Mouse (Mus musculus) lung, embryonic 15.5 days (tissue): Measurements from ENCODE around the gene Gsx1. TPM values are rescaled to one million over a fixed set of nuclear protein-coding genes. Genes with fewer than 3 reads are reported as not detected.

Experiments used
- ATAC-seq: fragments of 200-750 bp; cut with Nextera tagmentation; 2 replicates; pipeline ENCODE4 v1.8.0; 2017; ENCODE audit warnings: moderate number of reproducible peaks, borderline replicate concordance; ENCODE audit not compliant: low FRiP score, low TSS enrichment; ENCODE audit errors: extremely low read depth
- H3K27ac ChIP-seq: fragments of 300-500 bp; sonication (generic); 2 replicates; pipeline ENCODE4 v1.5.1; 2015; ENCODE audit warnings: moderate library complexity, mild to moderate bottlenecking, inconsistent platforms
- H3K27me3 ChIP-seq: fragments of 300-500 bp; sonication (generic); 2 replicates; pipeline ENCODE4 v1.6.1; 2015; ENCODE audit warnings: inconsistent platforms
- H3K36me3 ChIP-seq: fragments of 300-500 bp; sonication (generic); 2 replicates; pipeline ENCODE4 v1.6.1; 2015; ENCODE audit warnings: inconsistent platforms
- H3K4me1 ChIP-seq: fragments of 300-500 bp; sonication (generic); 2 replicates; pipeline ENCODE4 v1.6.1; 2015; ENCODE audit warnings: inconsistent platforms
- H3K4me2 ChIP-seq: fragments of 300-500 bp; sonication (generic); 2 replicates; pipeline ENCODE4 v1.6.1; 2015; ENCODE audit warnings: inconsistent platforms, mild to moderate bottlenecking, moderate library complexity
- H3K4me3 ChIP-seq: fragments of 300-500 bp; sonication (generic); 2 replicates; pipeline ENCODE4 v1.5.1; 2015; ENCODE audit warnings: mild to moderate bottlenecking, inconsistent platforms
- H3K9ac ChIP-seq: fragments of 300-500 bp; sonication (generic); 2 replicates; pipeline ENCODE4 v1.6.1; 2015; ENCODE audit warnings: inconsistent platforms
- H3K9me3 ChIP-seq: fragments of 300-500 bp; sonication (generic); 2 replicates; pipeline ENCODE4 v1.6.1; 2016; ENCODE audit warnings: inconsistent platforms
- WGBS: fragments of 180-500 bp; shearing (Covaris S2); methylation state at CpG from one replicate; pipeline ENCODE4 v1.1.7; 2015; 5-methylcytosine and 5-hydroxymethylcytosine counted together
- polyA plus RNA-seq: library from polyadenylated mRNA; unstranded; fragments of >200 nt; fragmentation: Nextera tagmentation; extraction: Ambion mirVana; gene quantifications from 2 replicates; pipeline ENCODE4 v1.2.1, GENCODE M21; 2015

The Gsx1 gene
- polyA plus RNA-seq, 1 experiment from 2014 or later, result not detected

GRCm38 (mm10) chr5:147186001-147186431 is 2.5 kb upstream of the Gsx1 start:
- H3K36me3 ChIP-seq, result no peaks in the 10 kb centered on the region
- H3K9ac ChIP-seq, result no peak overlapping the region
- under 1% methylated on average over 25 of the region's 26 CpGs for WGBS
- H3K4me2 ChIP-seq, result peak overlapping the region; percentile 40
- no peak for ATAC-seq
- peaks cover 90% of the 10 kb centered on the region for H3K27me3 ChIP-seq
- H3K9me3 ChIP-seq, result no peaks in the 10 kb centered on the region
- peak overlapping the region; percentile 8; the same call in 1 of the 2 replicates for H3K4me3 ChIP-seq
- H3K27ac ChIP-seq, result no peak overlapping the region
- peaks cover 21% of the 10 kb centered on the region for H3K4me1 ChIP-seq

GRCm38 (mm10) chr5:147186781-147187551 is 1.5 kb upstream of the Gsx1 start:
- H3K9ac ChIP-seq, result no peak overlapping the region
- H3K4me2 ChIP-seq, result peak overlapping the region; percentile 27
- H3K9me3 ChIP-seq, result no peaks in the 10 kb centered on the region
- peaks cover 96% of the 10 kb centered on the region for H3K27me3 ChIP-seq
- peaks cover 21% of the 10 kb centered on the region for H3K4me1 ChIP-seq
- no peaks in the 10 kb centered on the region for H3K36me3 ChIP-seq
- 2% methylated on average over 37 of the region's 37 CpGs for WGBS
- no peak overlapping the region for H3K27ac ChIP-seq
- peak overlapping the region; percentile 16 for H3K4me3 ChIP-seq
- no peak for ATAC-seq

GRCm38 (mm10) chr5:147187552-147188170 is 835 bp upstream of the Gsx1 start:
- H3K4me3 ChIP-seq, result peak overlapping the region; percentile 16
- no peaks in the 10 kb centered on the region for H3K9me3 ChIP-seq
- H3K4me2 ChIP-seq, result peak overlapping the region; percentile 27
- 2% methylated on average over 25 of the region's 25 CpGs for WGBS
- no peak overlapping the region for H3K9ac ChIP-seq
- H3K27me3 ChIP-seq, result peaks cover 97% of the 10 kb centered on the region
- H3K27ac ChIP-seq, result no peak overlapping the region
- no peak for ATAC-seq
- H3K4me1 ChIP-seq, result peaks cover 21% of the 10 kb centered on the region
- no peaks in the 10 kb centered on the region for H3K36me3 ChIP-seq

GRCm38 (mm10) chr5:147189156-147189555 is 660 bp downstream of the Gsx1 start:
- Histone ChIP-seq H3K36me3 (no peaks in the 10 kb centered on the region), H3K9ac (no peak overlapping the region), H3K4me2 (peak overlapping the region; percentile 43), H3K4me3 (peak overlapping the region; percentile 23), H3K4me1 (peaks cover 21% of the 10 kb centered on the region), H3K27ac (no peak overlapping the region), H3K9me3 (no peaks in the 10 kb centered on the region), H3K27me3 (peaks cover 96% of the 10 kb centered on the region)
- ATAC-seq, result no peak
- 2% methylated on average over 28 of the region's 28 CpGs for WGBS

- Histone ChIP-seq H3K4me3 (no peak overlapping the region), H3K9me3 (no peaks in the 10 kb centered on the region), H3K27ac (no peak overlapping the region), H3K36me3 (no peaks in the 10 kb centered on the region), H3K9ac (no peak overlapping the region), H3K4me1 (peaks cover 21% of the 10 kb centered on the region), H3K27me3 (peaks cover 96% of the 10 kb centered on the region), H3K4me2 (no peak overlapping the region)
- WGBS, result 1% methylated on average over 46 of the region's 46 CpGs
- ATAC-seq, result no peak
These were observed 1.5 kb downstream of the Gsx1 start for GRCm38 (mm10) chr5:147189836-147190602.

GRCm38 (mm10) chr5:147190885-147191284 is 2.4 kb downstream of the Gsx1 start:
- H3K9me3 ChIP-seq, result no peaks in the 10 kb centered on the region
- no peak overlapping the region for H3K4me2 ChIP-seq
- WGBS, result 2% methylated on average over 7 of the region's 7 CpGs
- no peak overlapping the region for H3K4me3 ChIP-seq
- H3K4me1 ChIP-seq, result peaks cover 21% of the 10 kb centered on the region
- no peak overlapping the region for H3K27ac ChIP-seq
- H3K27me3 ChIP-seq, result peaks cover 97% of the 10 kb centered on the region
- H3K36me3 ChIP-seq, result no peaks in the 10 kb centered on the region
- H3K9ac ChIP-seq, result no peak overlapping the region
- no peak for ATAC-seq

- no peak overlapping the region for H3K9ac ChIP-seq
- ATAC-seq, result no peak
- H3K4me2 ChIP-seq, result no peak overlapping the region
- no peak overlapping the region for H3K4me3 ChIP-seq
- peaks cover 97% of the 10 kb centered on the region for H3K27me3 ChIP-seq
- 2% methylated on average over 24 of the region's 24 CpGs for WGBS
- H3K4me1 ChIP-seq, result peaks cover 12% of the 10 kb centered on the region
- H3K27ac ChIP-seq, result no peak overlapping the region
- no peaks in the 10 kb centered on the region for H3K36me3 ChIP-seq
- H3K9me3 ChIP-seq, result no peaks in the 10 kb centered on the region
These were observed 3.5 kb downstream of the Gsx1 start for GRCm38 (mm10) chr5:147191801-147192575.

GRCm38 (mm10) chr5:147192576-147192960 is 4.1 kb downstream of the Gsx1 start:
- Histone ChIP-seq H3K36me3 (no peaks in the 10 kb centered on the region), H3K4me2 (no peak overlapping the region), H3K9me3 (no peaks in the 10 kb centered on the region), H3K4me3 (no peak overlapping the region), H3K27me3 (peaks cover 97% of the 10 kb centered on the region), H3K27ac (no peak overlapping the region), H3K4me1 (peaks cover 8% of the 10 kb centered on the region), H3K9ac (no peak overlapping the region)
- ATAC-seq, result no peak
- 2% methylated on average over 9 of the region's 9 CpGs for WGBS

GRCm38 (mm10) chr5:147204905-147205304 is 16.4 kb downstream of the Gsx1 start:
- WGBS, result 16% methylated on average over 6 of the region's 6 CpGs
- ATAC-seq, result no peak
- Histone ChIP-seq H3K9ac (no peak overlapping the region), H3K36me3 (no peaks in the 10 kb centered on the region), H3K27ac (no peak overlapping the region), H3K9me3 (no peaks in the 10 kb centered on the region), H3K4me3 (no peak overlapping the region), H3K4me2 (no peak overlapping the region), H3K27me3 (no peaks in the 10 kb centered on the region), H3K4me1 (no peaks in the 10 kb centered on the region)

GRCm38 (mm10) chr5:147207852-147208251 is 19.4 kb downstream of the Gsx1 start:
- no peaks in the 10 kb centered on the region for H3K27me3 ChIP-seq
- H3K4me1 ChIP-seq, result no peaks in the 10 kb centered on the region
- no peak overlapping the region for H3K4me3 ChIP-seq
- no peak overlapping the region for H3K27ac ChIP-seq
- H3K9me3 ChIP-seq, result no peaks in the 10 kb centered on the region
- no peak overlapping the region for H3K9ac ChIP-seq
- no peak for ATAC-seq
- no peaks in the 10 kb centered on the region for H3K36me3 ChIP-seq
- whole genome bisulfite sequencing, result 91% methylated on average over 20 of the region's 20 CpGs
- H3K4me2 ChIP-seq, result no peak overlapping the region

GRCm38 (mm10) chr5:147208471-147208870 is 20.0 kb downstream of the Gsx1 start:
- no peak overlapping the region for H3K9ac ChIP-seq
- no peak overlapping the region for H3K27ac ChIP-seq
- 59% methylated on average over 2 of the region's 2 CpGs for WGBS
- no peak overlapping the region for H3K4me2 ChIP-seq
- no peak overlapping the region for H3K4me3 ChIP-seq
- ATAC-seq, result no peak
- no peaks in the 10 kb centered on the region for H3K4me1 ChIP-seq
- H3K27me3 ChIP-seq, result no peaks in the 10 kb centered on the region; the same call in 1 of the 2 replicates
- H3K9me3 ChIP-seq, result no peaks in the 10 kb centered on the region
- H3K36me3 ChIP-seq, result no peaks in the 10 kb centered on the region
